Mouse (Mus musculus) forebrain, embryonic 15.5 days (tissue): ENCODE data around the gene Dennd5b. TPM values are rescaled to one million over a fixed set of nuclear protein-coding genes. Genes with fewer than 3 reads are reported as not detected.
"Not testable (repeated sequence)": the region's sequence is repeated elsewhere in the genome, so short reads cannot be mapped to it uniquely, and the experiment has no call there.

Experiments
- ATAC-seq: fragments of 200-750 bp; cut with Nextera tagmentation; replicated peaks from 2 replicates; pipeline ENCODE4 v1.8.0; 2017; ENCODE audit warnings: mild to moderate bottlenecking, moderate TSS enrichment, moderate library complexity
- H3K27ac ChIP-seq: fragments of 300-500 bp; sonication (generic); replicated peaks from 2 replicates; pipeline ENCODE4 v1.5.1; 2015; ENCODE audit warnings: mild to moderate bottlenecking, inconsistent platforms
- H3K27me3 ChIP-seq: fragments of 300-500 bp; sonication (generic); 2 replicates; pipeline ENCODE4 v1.6.1; 2015; ENCODE audit warnings: inconsistent platforms
- H3K36me3 ChIP-seq: fragments of 300-500 bp; sonication (generic); 2 replicates; pipeline ENCODE4 v1.6.1; 2015; ENCODE audit warnings: mild to moderate bottlenecking, inconsistent platforms
- H3K4me1 ChIP-seq: fragments of 300-500 bp; sonication (generic); 2 replicates; pipeline ENCODE4 v1.6.1; 2015; ENCODE audit warnings: inconsistent platforms
- H3K4me2 ChIP-seq: fragments of 300-500 bp; sonication (generic); replicated peaks from 2 replicates; pipeline ENCODE4 v1.6.1; 2015; ENCODE audit warnings: mild to moderate bottlenecking, inconsistent platforms
- H3K4me3 ChIP-seq: fragments of 300-500 bp; sonication (generic); 2 replicates; pipeline ENCODE4 v1.5.1; 2015; ENCODE audit warnings: mild to moderate bottlenecking, inconsistent platforms
- H3K9ac ChIP-seq: fragments of 300-500 bp; sonication (generic); replicated peaks from 2 replicates; pipeline ENCODE4 v1.6.1; 2015; ENCODE audit warnings: mild to moderate bottlenecking, inconsistent platforms
- H3K9me3 ChIP-seq: fragments of 300-500 bp; sonication (generic); 2 replicates; pipeline ENCODE4 v1.6.1; 2016; ENCODE audit warnings: inconsistent platforms
- WGBS: fragments of 180-500 bp; shearing (Covaris S2); methylation state at CpG from one replicate; pipeline ENCODE4 v1.1.7; 2015; ENCODE audit warnings: mixed read lengths; 5-methylcytosine and 5-hydroxymethylcytosine counted together
- polyA plus RNA-seq: library from polyadenylated mRNA; unstranded; fragments of >200 nt; fragmentation: Nextera tagmentation; extraction: Ambion mirVana; gene quantifications from 2 replicates; pipeline ENCODE4 v1.2.1, GENCODE M21; 2015

Dennd5b gene
- polyA plus RNA-seq, 1 experiment from 2014 or later = 13.3 TPM

DNA sequence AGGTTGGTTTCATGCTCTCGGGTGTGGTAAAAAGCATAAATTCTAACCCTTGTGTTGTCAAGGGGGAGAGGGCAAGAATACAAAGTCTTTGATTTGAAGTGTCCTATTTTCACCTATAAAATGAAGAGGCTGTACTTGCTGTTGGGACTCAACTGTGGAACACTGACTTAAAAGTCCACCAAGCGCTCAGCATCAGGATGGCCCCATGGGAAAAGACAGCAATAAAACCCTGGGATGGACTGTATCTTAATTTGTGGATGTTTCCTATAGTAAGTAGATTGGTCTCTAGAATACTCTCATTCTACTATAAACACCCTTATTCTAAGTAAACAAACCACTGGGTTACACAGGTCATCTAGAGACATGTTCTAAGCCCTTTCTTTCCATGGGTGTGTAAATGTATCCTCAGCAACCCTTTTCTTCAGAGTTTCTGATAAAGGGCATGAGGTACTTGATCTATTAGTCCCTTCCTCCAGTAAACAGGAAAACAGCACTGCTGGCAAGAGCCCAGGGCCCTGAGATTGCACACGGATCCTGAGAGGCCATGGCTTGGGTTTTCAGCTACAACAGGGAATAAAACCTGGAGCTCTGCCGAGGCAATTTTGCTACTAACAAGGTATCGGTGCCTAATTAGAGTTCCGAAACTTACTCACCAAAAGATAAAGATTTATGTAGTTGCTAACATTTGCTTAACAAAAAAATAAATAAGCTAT is 109.7 kb downstream of the Dennd5b start:
- Histone ChIP-seq H3K4me2 (no peak overlapping the region), H3K4me3 (no peak overlapping the region), H3K4me1 (no peaks in the 10 kb centered on the region), H3K36me3 (peaks cover 21% of the 10 kb centered on the region), H3K27me3 (no peaks in the 10 kb centered on the region), H3K9ac (no peak overlapping the region), H3K9me3 (no peaks in the 10 kb centered on the region), H3K27ac (no peak overlapping the region)
- 33% methylated on average over 6 of the region's 6 CpGs for WGBS
- no peak for ATAC-seq

DNA sequence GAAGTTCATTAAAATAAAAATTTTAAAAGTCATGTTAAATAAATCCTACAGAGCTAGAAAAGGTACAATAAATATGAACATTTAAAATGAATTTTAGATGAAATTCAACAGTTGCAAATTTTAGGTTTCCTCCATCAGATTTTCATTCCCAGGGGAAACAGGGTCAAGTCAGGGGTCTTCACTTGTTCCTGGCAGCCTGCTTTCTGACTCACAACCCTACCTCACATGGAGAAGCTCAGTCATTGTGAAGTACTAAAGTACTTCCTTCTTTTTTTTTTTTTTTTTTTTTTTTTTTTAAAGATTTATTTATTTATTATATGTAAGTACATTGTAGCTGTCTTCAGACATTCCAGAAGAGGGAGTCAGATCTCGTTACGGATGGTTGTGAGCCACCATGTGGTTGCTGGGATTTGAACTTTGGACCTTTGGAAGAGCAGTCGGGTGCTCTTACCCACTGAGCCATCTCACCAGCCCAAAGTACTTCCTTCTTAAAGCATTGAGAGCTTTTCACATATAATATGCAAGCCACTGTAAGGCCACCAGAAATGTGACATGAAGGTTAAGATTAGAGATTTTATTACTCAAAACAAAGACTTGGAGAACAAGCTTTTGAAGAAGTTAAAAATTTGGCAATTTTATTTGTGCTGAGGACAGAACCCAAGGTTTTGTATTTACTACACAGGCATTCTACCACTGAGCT is 111.5 kb downstream of the Dennd5b start:
- not testable (repeated sequence) for H3K4me2 ChIP-seq, H3K27ac ChIP-seq, H3K4me1 ChIP-seq, H3K4me3 ChIP-seq, H3K27me3 ChIP-seq, ATAC-seq, H3K9me3 ChIP-seq, H3K9ac ChIP-seq
- WGBS = 89% methylated on average over 1 of the region's 3 CpGs
- H3K36me3 ChIP-seq = 0 out of 2 replicates have a peak, but pooled peaks cover 11% of the 10 kb centered on the region

DNA sequence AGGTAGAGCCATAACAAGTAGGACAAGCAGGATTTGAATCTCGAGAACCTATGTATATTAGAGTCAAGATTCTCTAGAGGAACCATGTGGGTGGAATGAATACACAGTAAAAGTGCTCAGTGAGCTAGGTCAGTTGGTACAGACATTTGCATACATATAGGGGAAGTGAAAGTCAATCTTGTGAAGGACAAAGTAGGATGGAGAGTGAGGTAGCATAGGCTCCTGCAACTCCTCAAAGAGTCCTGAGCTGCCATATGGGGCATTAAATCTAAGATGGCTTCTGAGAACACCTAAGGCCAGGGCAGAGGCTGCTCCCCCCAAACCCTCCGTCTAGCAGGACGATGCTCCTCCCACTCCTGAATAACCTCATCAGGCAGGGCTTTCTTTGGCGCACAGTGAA is 115.5 kb downstream of the Dennd5b start:
- Histone ChIP-seq H3K36me3 (no peaks in the 10 kb centered on the region), H3K27me3 (no peaks in the 10 kb centered on the region), H3K9ac (no peak overlapping the region), H3K4me2 (no peak overlapping the region), H3K4me1 (no peaks in the 10 kb centered on the region), H3K9me3 (no peaks in the 10 kb centered on the region), H3K4me3 (no peak overlapping the region), H3K27ac (no peak overlapping the region)
- ATAC-seq = no peak
- 89% methylated on average over 4 of the region's 4 CpGs for WGBS

DNA sequence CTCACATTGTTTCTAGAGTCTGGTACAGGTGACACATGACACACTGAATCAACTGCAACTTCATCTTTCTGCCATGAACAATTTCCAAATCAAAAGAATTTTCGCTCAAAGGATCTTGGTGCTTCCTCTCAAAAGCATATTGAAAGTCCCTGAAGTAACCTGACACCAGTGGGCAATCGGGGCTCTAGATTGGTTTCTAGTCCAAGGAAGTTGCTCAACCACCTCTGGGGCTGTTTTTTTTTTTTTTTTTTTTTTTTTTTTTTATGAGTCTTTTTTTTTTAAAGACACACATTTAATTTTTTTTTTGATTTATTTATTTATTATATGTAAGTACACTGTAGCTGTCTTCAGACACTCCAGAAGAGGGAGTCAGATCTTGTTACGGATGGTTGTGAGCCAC is 121.0 kb downstream of the Dennd5b start:
- Histone ChIP-seq H3K27me3 (no peaks in the 10 kb centered on the region), H3K36me3 (no peaks in the 10 kb centered on the region)
- WGBS = 68% methylated on average over 3 of the region's 3 CpGs

DNA sequence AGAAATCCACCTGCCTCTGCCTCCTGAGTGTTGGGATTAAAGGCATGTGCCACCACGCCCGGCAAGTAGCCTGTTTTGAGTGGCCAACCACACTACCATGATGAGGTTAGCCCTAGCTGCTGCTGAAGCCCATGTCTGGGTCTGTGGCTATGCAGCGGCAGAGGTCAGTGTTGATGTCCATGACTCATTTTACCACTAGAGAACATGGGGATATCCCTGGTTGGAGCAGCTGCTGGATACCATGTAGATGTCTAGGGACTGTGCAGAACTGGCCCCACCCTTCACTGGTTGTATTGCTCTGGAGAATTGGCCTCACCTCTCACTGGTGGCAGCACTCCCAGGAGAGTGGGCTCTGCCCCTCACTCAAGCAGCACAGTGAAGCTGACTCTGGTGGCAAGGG is 126.4 kb downstream of the Dennd5b start:
- 84% methylated on average over 3 of the region's 3 CpGs for WGBS
- no peaks in the 10 kb centered on the region for H3K9me3 ChIP-seq

More for the DNA sequence above, 121.0 kb downstream of the Dennd5b start:
- no peaks in the 10 kb centered on the region for H3K9me3 ChIP-seq
- H3K9ac ChIP-seq = no peak overlapping the region
- no peak for ATAC-seq
- no peaks in the 10 kb centered on the region for H3K4me1 ChIP-seq
- H3K27ac ChIP-seq = no peak overlapping the region
- H3K4me2 ChIP-seq = no peak overlapping the region
- H3K4me3 ChIP-seq = no peak overlapping the region

DNA sequence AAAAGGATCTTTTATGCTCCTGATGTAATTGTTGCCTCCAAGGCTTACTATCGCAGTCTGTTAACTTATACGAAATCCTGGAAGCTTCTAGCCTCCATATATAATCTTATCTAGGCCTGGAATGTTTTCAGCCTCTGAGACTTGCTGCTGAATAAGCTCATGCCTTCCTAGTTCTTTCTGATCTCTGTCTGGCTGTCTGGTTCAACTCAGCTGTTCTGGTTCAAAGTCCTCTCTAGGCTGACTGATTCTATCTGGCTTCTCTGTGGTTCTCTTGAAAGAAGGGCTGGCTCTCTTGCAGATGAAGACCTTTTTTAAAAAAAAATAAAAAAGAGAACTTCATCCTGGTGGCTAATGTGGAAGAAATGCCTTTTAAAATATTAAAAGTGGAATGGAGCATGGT is 128.6 kb downstream of the Dennd5b start:
- 86% methylated on average over 2 of the region's 2 CpGs for WGBS
- no peak for ATAC-seq
- no peak overlapping the region for H3K4me3 ChIP-seq
- no peak overlapping the region for H3K9ac ChIP-seq
- H3K27me3 ChIP-seq = no peaks in the 10 kb centered on the region
- no peaks in the 10 kb centered on the region for H3K4me1 ChIP-seq
- no peaks in the 10 kb centered on the region for H3K9me3 ChIP-seq
- H3K36me3 ChIP-seq = no peaks in the 10 kb centered on the region
- H3K4me2 ChIP-seq = no peak overlapping the region
- no peak overlapping the region for H3K27ac ChIP-seq

More for the DNA sequence above, 126.4 kb downstream of the Dennd5b start:
- H3K4me1 ChIP-seq = no peaks in the 10 kb centered on the region
- no peaks in the 10 kb centered on the region for H3K27me3 ChIP-seq
- H3K4me3 ChIP-seq = no peak overlapping the region
- no peak for ATAC-seq
- H3K4me2 ChIP-seq = no peak overlapping the region
- H3K9ac ChIP-seq = no peak overlapping the region
- no peaks in the 10 kb centered on the region for H3K36me3 ChIP-seq
- no peak overlapping the region for H3K27ac ChIP-seq

DNA sequence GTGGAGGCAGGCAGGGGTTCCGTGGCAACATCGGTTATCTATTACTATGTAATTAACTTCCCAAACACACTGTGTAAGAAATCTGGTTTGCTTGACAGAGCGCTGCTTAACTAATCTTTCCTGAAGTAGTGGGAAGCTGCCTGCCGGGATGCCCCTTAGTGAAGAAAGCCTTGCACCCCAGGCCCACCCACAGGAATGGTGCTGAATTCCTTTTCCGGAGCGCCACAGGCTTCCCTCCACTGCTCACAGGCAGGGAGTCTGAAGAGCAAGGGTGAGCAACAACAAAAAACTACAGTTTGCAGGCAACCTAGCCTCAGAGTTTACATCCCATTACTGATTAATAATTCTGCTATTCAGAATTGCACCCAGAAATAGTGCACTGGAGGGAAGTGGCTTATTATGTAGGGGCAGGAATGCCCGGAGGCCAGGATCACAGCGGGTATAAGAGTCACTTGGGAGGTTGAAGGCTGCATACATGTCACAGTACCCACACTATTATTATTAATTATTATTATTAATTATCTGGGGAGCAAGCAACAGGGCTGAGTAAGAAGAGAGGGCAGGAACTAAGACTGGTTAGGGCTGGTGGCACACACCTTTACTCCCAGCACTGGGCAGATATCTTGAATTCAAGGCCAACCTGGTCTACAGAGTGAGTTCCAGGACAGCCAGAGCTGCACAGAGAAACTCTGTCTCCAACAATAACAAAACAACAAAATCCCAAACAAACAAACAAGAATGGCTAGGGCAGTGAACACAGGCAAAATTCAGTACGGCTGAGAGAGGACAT is 129.2 kb downstream of the Dennd5b start:
- no peak for ATAC-seq
- no peak overlapping the region for H3K4me2 ChIP-seq
- H3K27ac ChIP-seq = no peak overlapping the region
- H3K9me3 ChIP-seq = no peaks in the 10 kb centered on the region
- 21% methylated on average over 9 of the region's 9 CpGs for WGBS
- no peaks in the 10 kb centered on the region for H3K27me3 ChIP-seq
- H3K4me1 ChIP-seq = no peaks in the 10 kb centered on the region
- H3K36me3 ChIP-seq = no peaks in the 10 kb centered on the region
- H3K9ac ChIP-seq = no peak overlapping the region
- no peak overlapping the region for H3K4me3 ChIP-seq

DNA sequence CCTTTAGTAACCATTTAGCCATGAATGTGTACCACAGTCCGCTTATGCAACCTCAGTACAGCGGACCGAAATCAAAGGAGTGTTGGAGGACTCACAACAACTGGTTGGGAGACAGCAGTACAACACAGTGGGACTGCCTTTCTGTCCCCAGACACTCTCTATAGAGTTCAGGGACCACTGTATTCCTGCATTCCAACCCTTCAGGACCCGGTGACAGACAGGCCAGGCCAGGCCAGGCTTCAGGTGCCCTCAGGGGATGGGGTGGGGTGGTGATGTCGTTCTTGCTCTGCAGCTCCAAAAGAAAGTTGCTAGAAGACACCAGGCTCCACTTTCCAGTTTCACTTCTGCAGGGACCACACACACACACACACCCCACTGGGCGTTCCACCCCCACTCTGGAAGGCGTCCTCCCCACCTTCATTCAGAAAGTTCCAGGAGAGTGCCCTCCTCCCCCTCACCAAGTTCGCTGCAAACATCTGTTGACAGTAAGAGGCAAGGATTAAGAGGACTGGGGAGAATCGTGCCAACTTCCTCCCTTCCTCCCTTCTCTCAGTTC is 130.0 kb downstream of the Dennd5b start:
- Histone ChIP-seq H3K9me3 (no peaks in the 10 kb centered on the region), H3K27ac (no peak overlapping the region), H3K36me3 (no peaks in the 10 kb centered on the region), H3K4me3 (no peak overlapping the region), H3K4me1 (no peaks in the 10 kb centered on the region), H3K9ac (no peak overlapping the region), H3K27me3 (no peaks in the 10 kb centered on the region), H3K4me2 (no peak overlapping the region)
- ATAC-seq = no peak
- WGBS = 33% methylated on average over 9 of the region's 9 CpGs

DNA sequence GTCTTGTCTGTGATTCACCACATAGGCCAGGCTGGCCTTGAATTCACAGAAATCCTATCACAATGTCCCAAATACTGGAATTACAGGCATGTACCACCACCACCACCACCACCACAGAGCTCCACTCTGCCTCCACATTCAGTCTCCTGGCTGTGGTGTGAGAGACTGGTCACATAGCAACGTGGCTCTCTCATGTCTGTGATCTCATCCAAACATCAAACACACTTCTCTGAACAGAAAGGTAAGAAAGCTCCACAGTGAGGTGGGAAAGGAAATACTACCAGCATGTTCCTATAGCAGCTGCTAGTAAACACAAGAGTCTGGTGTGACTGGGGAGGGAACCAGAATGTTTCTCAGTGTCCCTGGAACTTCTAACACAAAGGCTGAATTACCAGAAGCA is 140.2 kb downstream of the Dennd5b start:
- no peaks in the 10 kb centered on the region for H3K4me1 ChIP-seq

DNA sequence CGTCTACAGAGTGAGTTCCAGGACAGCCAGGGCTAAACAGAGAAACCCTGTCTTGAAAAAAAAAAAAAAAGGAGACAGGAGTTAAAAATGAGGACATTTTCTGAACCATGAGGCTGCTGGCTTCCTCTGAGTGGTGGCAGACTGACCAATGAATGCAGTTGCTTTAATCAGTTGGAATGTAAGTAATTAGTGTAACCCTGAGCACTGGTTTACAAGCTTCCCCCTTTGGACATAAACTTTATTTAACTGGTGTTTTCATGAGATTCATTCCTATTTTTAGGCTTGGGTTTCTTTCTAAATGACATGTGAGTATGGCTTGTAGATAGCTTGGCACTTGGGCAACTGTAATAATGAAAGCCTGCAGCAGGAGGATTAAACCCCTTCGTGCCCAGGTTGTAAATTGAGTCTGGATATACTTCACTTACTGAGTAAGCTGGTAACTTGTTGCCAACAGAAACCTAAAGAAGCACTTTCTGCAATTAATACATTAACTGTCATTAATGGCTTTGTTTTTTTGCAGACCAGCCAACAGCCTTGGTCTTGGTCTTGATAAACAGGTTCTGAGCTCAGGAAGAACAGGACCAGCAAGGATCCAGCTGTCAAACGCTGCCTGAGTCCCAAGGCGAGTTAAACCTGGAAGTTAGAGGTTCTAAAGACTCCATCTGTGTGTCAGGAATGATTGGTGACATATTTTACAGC is 141.8 kb downstream of the Dennd5b start:
- Histone ChIP-seq H3K36me3 (no peaks in the 10 kb centered on the region), H3K4me1 (no peaks in the 10 kb centered on the region), H3K4me3 (no peak overlapping the region), H3K9ac (no peak overlapping the region), H3K4me2 (no peak overlapping the region), H3K27me3 (no peaks in the 10 kb centered on the region), H3K27ac (no peak overlapping the region), H3K9me3 (no peaks in the 10 kb centered on the region)
- no peak for ATAC-seq
- 67% methylated on average over 4 of the region's 4 CpGs for WGBS

More for the DNA sequence above, 140.2 kb downstream of the Dennd5b start:
- ATAC-seq = no peak
- no peak overlapping the region for H3K27ac ChIP-seq
- 62% methylated on average over 1 of the region's 1 CpGs for WGBS
- no peak overlapping the region for H3K4me3 ChIP-seq
- no peaks in the 10 kb centered on the region for H3K9me3 ChIP-seq
- H3K27me3 ChIP-seq = no peaks in the 10 kb centered on the region
- no peak overlapping the region for H3K4me2 ChIP-seq
- H3K9ac ChIP-seq = no peak overlapping the region
- H3K36me3 ChIP-seq = no peaks in the 10 kb centered on the region

DNA sequence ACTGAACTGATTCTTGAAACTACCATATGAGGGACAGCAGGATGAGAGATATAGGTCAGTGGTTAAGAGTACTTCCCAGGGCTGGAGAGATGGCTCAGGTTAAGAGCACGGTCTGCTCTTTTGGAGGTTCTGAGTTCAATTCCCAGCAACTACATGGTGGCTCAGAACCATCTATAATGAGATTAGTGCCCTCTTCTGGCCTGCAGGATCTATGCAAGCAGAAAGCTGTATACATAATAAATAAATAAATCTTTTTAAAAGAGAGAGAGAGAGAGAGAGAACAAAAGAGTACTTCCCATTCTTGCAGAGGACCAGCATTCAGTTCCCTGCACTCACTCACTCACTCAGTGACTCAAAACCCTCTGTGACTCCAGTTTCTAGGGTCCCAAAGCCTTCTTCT is 142.8 kb downstream of the Dennd5b start:
- H3K4me3 ChIP-seq = no peak overlapping the region
- H3K36me3 ChIP-seq = no peaks in the 10 kb centered on the region
- no peaks in the 10 kb centered on the region for H3K4me1 ChIP-seq
- no peak overlapping the region for H3K4me2 ChIP-seq
- no peak overlapping the region for H3K27ac ChIP-seq
- no peaks in the 10 kb centered on the region for H3K27me3 ChIP-seq
- no peaks in the 10 kb centered on the region for H3K9me3 ChIP-seq
- ATAC-seq = no peak
- 91% methylated on average over 1 of the region's 1 CpGs for WGBS
- H3K9ac ChIP-seq = no peak overlapping the region
